Mouse (Mus musculus): Measurements from ENCODE around the gene Zfp709. TPM values are rescaled to one million over a fixed set of nuclear protein-coding genes. Genes with fewer than 3 reads are reported as not detected.
"Not testable (repeated sequence)": the region's sequence is repeated elsewhere in the genome, so short reads cannot be mapped to it uniquely, and the experiment has no call there.

Gene Zfp709
- 6.6 and 6.7 TPM in 2 replicates for polyA plus RNA-seq (2014; fragmentation: Nextera tagmentation; extraction: Ambion mirVana)

GRCm38 (mm10) chr8:71881618-71882274 lies at the start of gene Zfp709:
Zfp709 (plus strand) TSS chr8:71882019.
- H3K27me3 ChIP-seq (ENCODE audit: control insufficient read depth, insufficient read depth, low read length), result no peaks in the 10 kb centered on the region
- H3K9me3 ChIP-seq (ENCODE audit: control insufficient read depth, low read length), result peaks cover 9% of the 10 kb centered on the region
- DNase-seq (ENCODE audit: low spot score) (peak; percentile 69), ATAC-seq (ENCODE audit: insufficient read depth, low FRiP score, low TSS enrichment) (peak; percentile 82)
- peak within 1 kb of the TSS; percentile 70 for H3K27ac ChIP-seq (ENCODE audit: low read depth, low read length)
- 9% methylated on average over 45 of the region's 45 CpGs for WGBS
- H3K4me3 ChIP-seq (ENCODE audit: low read depth, low read length), result peak within 1 kb of the TSS; percentile 63
- 0 out of 2 replicates have a peak, but pooled peaks cover 4% of the 10 kb centered on the region for H3K36me3 ChIP-seq (ENCODE audit: control insufficient read depth, insufficient read depth, low read length)
- H3K4me2 ChIP-seq (ENCODE audit: low read depth), result peak within 1 kb of the TSS; percentile 78
- no peaks in the 10 kb centered on the region for H3K4me1 ChIP-seq (ENCODE audit: control insufficient read depth, insufficient read depth, low read length)
- H3K9ac ChIP-seq (ENCODE audit: low read length), result peak within 1 kb of the TSS; percentile 93

- not testable (repeated sequence) for H3K4me2 ChIP-seq (ENCODE audit: low read depth); DNase-seq (ENCODE audit: low spot score); H3K27ac ChIP-seq (ENCODE audit: low read depth, low read length); H3K9me3 ChIP-seq (ENCODE audit: control insufficient read depth, low read length); H3K27me3 ChIP-seq (ENCODE audit: control insufficient read depth, insufficient read depth, low read length); H3K9ac ChIP-seq (ENCODE audit: low read length); H3K4me3 ChIP-seq (ENCODE audit: low read depth, low read length); H3K4me1 ChIP-seq (ENCODE audit: control insufficient read depth, insufficient read depth, low read length); H3K36me3 ChIP-seq (ENCODE audit: control insufficient read depth, insufficient read depth, low read length); ATAC-seq (ENCODE audit: insufficient read depth, low FRiP score, low TSS enrichment)
- 85% methylated on average over 4 of the region's 4 CpGs for WGBS
These were observed 43.6 kb upstream of the Zfp709 start for GRCm38 (mm10) chr8:71838207-71838606.

GRCm38 (mm10) chr8:71841201-71841817 lies 40.5 kb upstream of the Zfp709 start:
- not testable (repeated sequence) for H3K27me3 ChIP-seq (ENCODE audit: control insufficient read depth, insufficient read depth, low read length); DNase-seq (ENCODE audit: low spot score); ATAC-seq (ENCODE audit: insufficient read depth, low FRiP score, low TSS enrichment); H3K36me3 ChIP-seq (ENCODE audit: control insufficient read depth, insufficient read depth, low read length); H3K9ac ChIP-seq (ENCODE audit: low read length); H3K4me1 ChIP-seq (ENCODE audit: control insufficient read depth, insufficient read depth, low read length); H3K4me3 ChIP-seq (ENCODE audit: low read depth, low read length); H3K27ac ChIP-seq (ENCODE audit: low read depth, low read length); H3K9me3 ChIP-seq (ENCODE audit: control insufficient read depth, low read length); H3K4me2 ChIP-seq (ENCODE audit: low read depth)
- WGBS, result 89% methylated on average over 3 of the region's 3 CpGs

- not testable (repeated sequence) for H3K36me3 ChIP-seq (ENCODE audit: control insufficient read depth, insufficient read depth, low read length); H3K4me3 ChIP-seq (ENCODE audit: low read depth, low read length); H3K27ac ChIP-seq (ENCODE audit: low read depth, low read length); H3K9ac ChIP-seq (ENCODE audit: low read length); H3K4me2 ChIP-seq (ENCODE audit: low read depth); H3K4me1 ChIP-seq (ENCODE audit: control insufficient read depth, insufficient read depth, low read length); H3K9me3 ChIP-seq (ENCODE audit: control insufficient read depth, low read length); DNase-seq (ENCODE audit: low spot score); H3K27me3 ChIP-seq (ENCODE audit: control insufficient read depth, insufficient read depth, low read length); ATAC-seq (ENCODE audit: insufficient read depth, low FRiP score, low TSS enrichment)
- WGBS, result 88% methylated on average over 2 of the region's 2 CpGs
These were observed 39.3 kb upstream of the Zfp709 start for GRCm38 (mm10) chr8:71842476-71842875.

GRCm38 (mm10) chr8:71844453-71844852 lies 37.4 kb upstream of the Zfp709 start:
- H3K9me3 ChIP-seq (ENCODE audit: control insufficient read depth, low read length); H3K27ac ChIP-seq (ENCODE audit: low read depth, low read length); ATAC-seq (ENCODE audit: insufficient read depth, low FRiP score, low TSS enrichment); H3K27me3 ChIP-seq (ENCODE audit: control insufficient read depth, insufficient read depth, low read length); H3K4me1 ChIP-seq (ENCODE audit: control insufficient read depth, insufficient read depth, low read length); H3K9ac ChIP-seq (ENCODE audit: low read length); H3K36me3 ChIP-seq (ENCODE audit: control insufficient read depth, insufficient read depth, low read length); H3K4me3 ChIP-seq (ENCODE audit: low read depth, low read length); H3K4me2 ChIP-seq (ENCODE audit: low read depth); DNase-seq (ENCODE audit: low spot score): not testable (repeated sequence)
- WGBS, result 88% methylated on average over 1 of the region's 1 CpGs

GRCm38 (mm10) chr8:71845993-71846483 lies 35.8 kb upstream of the Zfp709 start:
- not testable (repeated sequence) for H3K4me2 ChIP-seq (ENCODE audit: low read depth); H3K4me3 ChIP-seq (ENCODE audit: low read depth, low read length); H3K9me3 ChIP-seq (ENCODE audit: control insufficient read depth, low read length); ATAC-seq (ENCODE audit: insufficient read depth, low FRiP score, low TSS enrichment); H3K36me3 ChIP-seq (ENCODE audit: control insufficient read depth, insufficient read depth, low read length); H3K4me1 ChIP-seq (ENCODE audit: control insufficient read depth, insufficient read depth, low read length); H3K27ac ChIP-seq (ENCODE audit: low read depth, low read length); DNase-seq (ENCODE audit: low spot score); H3K9ac ChIP-seq (ENCODE audit: low read length); H3K27me3 ChIP-seq (ENCODE audit: control insufficient read depth, insufficient read depth, low read length)
- 88% methylated on average over 1 of the region's 1 CpGs for WGBS

GRCm38 (mm10) chr8:71846745-71847144 lies 35.1 kb upstream of the Zfp709 start:
- H3K27ac ChIP-seq (ENCODE audit: low read depth, low read length); H3K4me2 ChIP-seq (ENCODE audit: low read depth); H3K27me3 ChIP-seq (ENCODE audit: control insufficient read depth, insufficient read depth, low read length); ATAC-seq (ENCODE audit: insufficient read depth, low FRiP score, low TSS enrichment); DNase-seq (ENCODE audit: low spot score); H3K36me3 ChIP-seq (ENCODE audit: control insufficient read depth, insufficient read depth, low read length); H3K9ac ChIP-seq (ENCODE audit: low read length); H3K4me3 ChIP-seq (ENCODE audit: low read depth, low read length); H3K4me1 ChIP-seq (ENCODE audit: control insufficient read depth, insufficient read depth, low read length); H3K9me3 ChIP-seq (ENCODE audit: control insufficient read depth, low read length): not testable (repeated sequence)
- WGBS, result 85% methylated on average over 2 of the region's 2 CpGs

GRCm38 (mm10) chr8:71851014-71851413 lies 30.8 kb upstream of the Zfp709 start:
- ATAC-seq (ENCODE audit: insufficient read depth, low FRiP score, low TSS enrichment), result not testable (repeated sequence)

GRCm38 (mm10) chr8:71853360-71853759 lies 28.5 kb upstream of the Zfp709 start:
- H3K36me3 ChIP-seq (ENCODE audit: control insufficient read depth, insufficient read depth, low read length); H3K4me2 ChIP-seq (ENCODE audit: low read depth); H3K4me1 ChIP-seq (ENCODE audit: control insufficient read depth, insufficient read depth, low read length); H3K9me3 ChIP-seq (ENCODE audit: control insufficient read depth, low read length); H3K9ac ChIP-seq (ENCODE audit: low read length); H3K4me3 ChIP-seq (ENCODE audit: low read depth, low read length); ATAC-seq (ENCODE audit: insufficient read depth, low FRiP score, low TSS enrichment); H3K27ac ChIP-seq (ENCODE audit: low read depth, low read length); DNase-seq (ENCODE audit: low spot score); H3K27me3 ChIP-seq (ENCODE audit: control insufficient read depth, insufficient read depth, low read length): not testable (repeated sequence)

More at GRCm38 (mm10) chr8:71851014-71851413, 30.8 kb upstream of the Zfp709 start:
- H3K4me3 ChIP-seq (ENCODE audit: low read depth, low read length); H3K27me3 ChIP-seq (ENCODE audit: control insufficient read depth, insufficient read depth, low read length); H3K36me3 ChIP-seq (ENCODE audit: control insufficient read depth, insufficient read depth, low read length); H3K27ac ChIP-seq (ENCODE audit: low read depth, low read length); H3K4me2 ChIP-seq (ENCODE audit: low read depth); H3K9me3 ChIP-seq (ENCODE audit: control insufficient read depth, low read length); DNase-seq (ENCODE audit: low spot score); H3K9ac ChIP-seq (ENCODE audit: low read length); H3K4me1 ChIP-seq (ENCODE audit: control insufficient read depth, insufficient read depth, low read length): not testable (repeated sequence)
- WGBS, result 89% methylated on average over 1 of the region's 1 CpGs

Measured in neural tube, embryonic 11.5 days (tissue).